Mouse (Mus musculus) ES-Bruce4 (cell line): ENCODE measurements around the gene Mcoln2. TPM values are rescaled to one million over a fixed set of nuclear protein-coding genes. Genes with fewer than 3 reads are reported as not detected.

Experiments
- H3K27ac ChIP-seq: 2 replicates; pipeline ENCODE4 v1.5.1; 2012; ENCODE audit warnings: low read length, inconsistent platforms; ENCODE audit not compliant: insufficient read depth
- H3K27me3 ChIP-seq: 2 replicates; pipeline ENCODE4 v1.6.1; 2012; ENCODE audit warnings: mild to moderate bottlenecking, low read length, inconsistent platforms; ENCODE audit not compliant: control insufficient read depth, poor library complexity, insufficient read depth, severe bottlenecking
- H3K36me3 ChIP-seq: 2 replicates; pipeline ENCODE4 v1.6.1; 2012; ENCODE audit warnings: inconsistent platforms, mild to moderate bottlenecking, low read length, moderate library complexity; ENCODE audit not compliant: control insufficient read depth, poor library complexity, insufficient read depth, severe bottlenecking
- H3K4me1 ChIP-seq: one replicate; pipeline ENCODE4 v1.8.1; 2011; ENCODE audit warnings: low read length; ENCODE audit not compliant: control insufficient read depth, insufficient read depth
- H3K4me3 ChIP-seq: 2 replicates; pipeline ENCODE4 v1.5.1; 2011; ENCODE audit warnings: low read depth, mild to moderate bottlenecking, low read length
- H3K9ac ChIP-seq: 2 replicates; pipeline ENCODE4 v1.6.1; 2012; ENCODE audit warnings: low read depth, mild to moderate bottlenecking, inconsistent platforms; ENCODE audit not compliant: poor library complexity, severe bottlenecking
- H3K9me3 ChIP-seq: replicated peaks from 2 replicates; pipeline ENCODE4 v1.6.1; 2012; ENCODE audit warnings: mild to moderate bottlenecking, low read length, inconsistent platforms; ENCODE audit not compliant: control insufficient read depth, poor library complexity, insufficient read depth, severe bottlenecking
- CTCF ChIP-seq: IDR thresholded peaks from one replicate; pipeline ENCODE4 v1.8.1; 2011; ENCODE audit warnings: low read depth, low read length
- EP300 ChIP-seq: IDR thresholded peaks from 2 replicates; pipeline ENCODE4 v1.6.1; 2011; ENCODE audit warnings: low read depth, low read length; ENCODE audit not compliant: insufficient read depth
- POLR2A ChIP-seq: IDR thresholded peaks from one replicate; pipeline ENCODE4 v1.8.1; 2011; ENCODE audit warnings: low read length; ENCODE audit not compliant: insufficient read depth
- polyA plus RNA-seq: library from polyadenylated mRNA; stranded (reverse); fragments of >200 nt; gene quantifications from 2 replicates; pipeline ENCODE4 v1.2.4, GENCODE M21; 2011; ENCODE audit warnings: low read depth; ENCODE audit not compliant: missing spikeins, insufficient read depth, insufficient read length

Mcoln2 gene
- polyA plus RNA-seq, 1 experiment, result not detected

DNA sequence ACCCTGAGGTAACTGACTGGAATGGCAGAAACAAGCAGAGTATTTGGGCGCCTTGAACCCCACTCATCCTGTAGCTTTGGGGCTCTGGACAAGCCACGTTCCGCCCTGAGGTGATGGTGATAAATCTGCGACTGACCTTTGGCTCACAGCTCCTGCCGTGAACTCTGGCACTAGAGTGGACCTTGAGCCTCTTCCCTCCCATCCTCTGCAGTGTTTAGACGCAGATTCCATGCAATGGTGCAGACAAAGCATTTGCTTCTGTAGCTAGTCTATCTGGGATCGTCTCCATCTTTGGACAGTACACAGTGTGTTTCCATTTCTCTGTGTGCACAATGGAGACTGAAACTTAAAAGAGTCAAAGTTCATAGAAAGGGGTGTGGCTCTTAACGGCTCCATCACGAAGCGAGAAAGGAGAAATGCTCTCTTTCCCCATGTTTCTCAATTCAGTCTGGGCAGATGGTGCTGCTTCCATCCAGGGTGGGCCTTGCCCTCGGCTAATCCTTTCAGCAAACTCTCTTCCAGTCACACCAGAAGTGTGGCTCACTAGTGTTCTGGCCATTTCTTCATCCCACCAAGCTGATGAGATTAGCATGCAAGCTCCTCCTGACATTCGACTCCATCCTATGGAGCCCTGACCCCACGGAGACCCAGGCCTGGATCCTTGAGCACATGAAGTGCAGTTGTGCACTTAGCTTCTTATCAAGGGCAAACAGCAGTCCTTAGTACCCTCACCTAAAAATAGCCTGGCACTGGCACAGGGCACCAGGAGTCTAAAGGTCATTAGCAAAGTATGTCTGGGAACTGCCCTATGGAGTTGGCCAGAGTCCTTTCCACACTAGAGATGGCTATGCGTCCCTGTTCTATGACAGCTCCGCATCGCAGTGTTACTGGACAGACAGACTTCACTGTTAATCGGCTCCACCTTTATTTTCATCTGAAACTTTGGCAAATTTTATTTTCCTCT, 47.4 kb downstream of the Mcoln2 start:
- Histone ChIP-seq H3K9me3 (no peaks in the 10 kb centered on the region), H3K36me3 (no peaks in the 10 kb centered on the region), H3K27me3 (no peaks in the 10 kb centered on the region), H3K9ac (no peak overlapping the region), H3K4me3 (no peak overlapping the region), H3K27ac (no peak overlapping the region), H3K4me1 (no peaks in the 10 kb centered on the region)
- no peak for TF ChIP-seq POLR2A
- no peak for TF ChIP-seq EP300
- TF ChIP-seq CTCF, result no peak

DNA sequence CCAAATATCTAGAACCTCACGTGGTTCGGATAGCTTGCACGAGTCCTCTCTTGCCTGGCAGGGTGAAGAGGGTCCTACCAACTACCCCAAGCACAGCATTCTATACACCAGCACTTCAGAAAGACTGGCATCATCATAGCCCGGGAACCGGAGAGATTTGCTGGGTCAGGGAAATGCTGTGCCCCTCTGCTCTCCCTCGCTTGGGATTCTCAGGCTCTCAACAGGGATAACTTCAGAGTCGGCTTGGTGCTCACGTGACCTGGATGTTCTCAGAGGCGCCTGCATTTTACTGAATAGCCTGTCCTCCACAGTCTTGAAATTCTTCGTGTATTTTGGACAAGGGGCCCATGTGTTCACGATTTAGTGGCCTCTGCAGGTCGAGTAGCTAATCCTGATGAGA, 48.2 kb downstream of the Mcoln2 start:
- Histone ChIP-seq H3K36me3 (no peaks in the 10 kb centered on the region), H3K9ac (no peak overlapping the region), H3K27ac (no peak overlapping the region), H3K27me3 (no peaks in the 10 kb centered on the region), H3K4me1 (no peaks in the 10 kb centered on the region), H3K9me3 (no peaks in the 10 kb centered on the region), H3K4me3 (no peak overlapping the region)
- TF ChIP-seq EP300 (no peak), CTCF (no peak), POLR2A (no peak)

DNA sequence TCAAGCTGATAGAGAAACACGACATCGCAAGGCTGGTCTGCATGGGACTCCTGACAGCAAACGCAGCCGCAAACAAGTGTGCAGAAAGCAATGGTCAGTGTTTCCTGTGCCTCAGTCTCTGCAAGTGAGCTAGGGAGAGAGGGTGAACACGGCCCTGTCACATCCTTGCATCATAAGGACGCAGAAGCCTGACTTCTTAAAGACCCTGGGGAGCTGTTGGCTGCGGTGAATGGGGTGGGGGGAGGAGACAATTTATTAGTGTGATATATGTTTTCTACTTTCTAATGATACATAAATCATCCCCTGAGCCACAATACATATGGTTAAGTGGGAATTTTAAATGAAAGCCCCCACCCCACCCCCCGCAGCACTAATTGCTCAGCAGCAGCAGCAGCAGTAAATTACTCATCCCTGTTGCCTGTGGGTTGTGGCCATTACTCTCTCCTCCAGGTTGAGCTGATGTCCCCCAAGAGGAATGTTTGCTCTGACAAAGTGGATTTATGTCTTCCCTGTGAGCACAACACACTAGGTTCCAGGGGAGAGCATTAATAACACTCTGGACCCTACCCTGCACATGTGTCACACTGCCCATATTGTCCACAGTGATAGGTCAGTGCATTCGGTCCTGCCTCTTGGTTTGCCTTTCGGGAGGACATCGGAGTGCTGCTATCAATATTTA, 49.3 kb downstream of the Mcoln2 start:
- TF ChIP-seq POLR2A, result no peak
- no peak for TF ChIP-seq CTCF
- TF ChIP-seq EP300, result no peak
- no peak overlapping the region for H3K27ac ChIP-seq
- H3K27me3 ChIP-seq, result no peaks in the 10 kb centered on the region
- H3K9ac ChIP-seq, result no peak overlapping the region
- H3K36me3 ChIP-seq, result no peaks in the 10 kb centered on the region
- no peaks in the 10 kb centered on the region for H3K9me3 ChIP-seq
- no peak overlapping the region for H3K4me3 ChIP-seq
- H3K4me1 ChIP-seq, result no peaks in the 10 kb centered on the region

DNA sequence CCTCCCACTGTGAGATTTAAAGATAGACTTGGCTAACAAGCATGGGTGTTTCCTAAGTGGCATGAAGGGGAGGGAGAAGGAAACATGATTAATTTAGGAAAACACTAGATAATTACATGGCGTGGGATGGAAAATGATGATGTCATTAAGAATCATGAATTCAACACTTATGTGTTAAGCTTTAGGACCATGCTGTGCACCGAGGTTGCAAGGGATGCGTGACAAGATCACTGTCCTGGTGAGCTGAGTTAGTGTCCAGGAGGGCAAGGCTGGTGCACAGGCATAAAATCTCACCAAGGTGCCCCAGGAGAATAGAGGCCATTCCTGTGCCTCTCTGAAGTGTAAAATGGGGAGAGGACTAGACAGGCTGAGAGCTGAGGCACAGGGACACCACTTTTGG, 49.9 kb downstream of the Mcoln2 start:
- no peak overlapping the region for H3K4me3 ChIP-seq
- TF ChIP-seq POLR2A (no peak), EP300 (no peak), CTCF (no peak)
- no peaks in the 10 kb centered on the region for H3K27me3 ChIP-seq
- H3K4me1 ChIP-seq, result no peaks in the 10 kb centered on the region
- H3K27ac ChIP-seq, result no peak overlapping the region
- no peaks in the 10 kb centered on the region for H3K9me3 ChIP-seq
- H3K9ac ChIP-seq, result no peak overlapping the region
- no peaks in the 10 kb centered on the region for H3K36me3 ChIP-seq

DNA sequence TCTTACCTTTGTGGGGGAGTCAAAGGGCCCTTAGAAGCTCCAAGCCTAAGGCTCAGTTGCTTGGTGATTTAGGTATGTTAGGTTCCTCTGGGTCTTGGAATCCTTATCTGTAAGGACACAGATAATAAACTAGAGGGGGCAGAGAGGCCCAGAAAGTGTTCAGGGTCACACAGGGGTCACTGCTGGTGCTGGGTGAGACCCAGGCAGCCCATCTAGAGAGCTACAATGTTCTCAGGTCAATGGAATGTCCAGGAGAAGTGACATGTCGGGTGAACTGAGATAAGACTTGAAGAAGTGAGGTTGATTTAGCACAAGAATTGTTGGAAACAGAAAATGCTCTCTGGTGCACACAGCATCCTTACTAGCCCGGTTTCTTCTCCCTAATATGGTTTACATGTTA, 54.7 kb downstream of the Mcoln2 start:
- no peaks in the 10 kb centered on the region for H3K9me3 ChIP-seq

DNA sequence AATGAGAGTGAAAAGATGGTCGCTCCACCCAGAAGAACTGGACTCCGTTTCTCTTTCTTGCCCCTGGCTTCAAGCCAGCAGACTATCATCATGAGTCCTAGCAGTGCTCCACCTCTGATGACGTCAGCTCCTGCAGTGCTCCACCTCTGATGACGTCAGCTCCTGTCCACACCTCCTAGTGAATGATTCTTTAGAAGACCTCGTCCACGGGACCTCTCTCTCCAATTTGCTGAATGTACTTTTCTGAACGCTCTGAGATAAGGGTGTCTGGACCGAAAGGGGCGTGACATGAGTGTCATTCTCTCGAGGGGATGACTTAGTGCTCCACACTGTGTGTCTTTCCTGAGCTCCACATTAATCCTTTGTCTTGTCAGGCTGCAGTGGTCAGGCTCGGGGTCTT, 55.7 kb downstream of the Mcoln2 start:
- no peaks in the 10 kb centered on the region for H3K27me3 ChIP-seq
- H3K36me3 ChIP-seq, result no peaks in the 10 kb centered on the region
- TF ChIP-seq POLR2A (no peak), CTCF (no peak), EP300 (no peak)
- no peak overlapping the region for H3K9ac ChIP-seq
- no peaks in the 10 kb centered on the region for H3K9me3 ChIP-seq
- H3K4me1 ChIP-seq, result no peaks in the 10 kb centered on the region
- H3K27ac ChIP-seq, result no peak overlapping the region
- no peak overlapping the region for H3K4me3 ChIP-seq

More for the DNA sequence above, 54.7 kb downstream of the Mcoln2 start:
- Histone ChIP-seq H3K27me3 (no peaks in the 10 kb centered on the region), H3K4me3 (no peak overlapping the region), H3K4me1 (no peaks in the 10 kb centered on the region), H3K9ac (no peak overlapping the region), H3K36me3 (no peaks in the 10 kb centered on the region), H3K27ac (no peak overlapping the region)
- TF ChIP-seq POLR2A (no peak), CTCF (no peak), EP300 (no peak)
